Mouse (Mus musculus) embryonic fibroblast, embryonic 13.5 days (primary cell): ENCODE measurements around the gene Scn1b.

Experiments
- CTCF ChIP-seq: IDR thresholded peaks from 2 replicates; pipeline ENCODE4 v1.5.1; 2011; ENCODE audit warnings: mild to moderate bottlenecking, control low read depth, low read length, moderate library complexity, borderline replicate concordance; ENCODE audit not compliant: insufficient read depth
- POLR2A ChIP-seq: IDR thresholded peaks from 2 replicates; pipeline ENCODE4 v1.6.1; 2011; ENCODE audit warnings: low read depth, mild to moderate bottlenecking, control low read depth, low read length, moderate library complexity

GRCm38 (mm10) chr7:31170520-31170919 is 43.7 kb upstream of the Scn1b start:
- no peak for TF ChIP-seq POLR2A
- TF ChIP-seq CTCF = no peak
